Mouse (Mus musculus) neural tube, embryonic 15.5 days (tissue): ENCODE results near the gene Gm21830. TPM values are rescaled to one million over a fixed set of nuclear protein-coding genes. Genes with fewer than 3 reads are reported as not detected.

ENCODE experiments used
- ATAC-seq: fragments of 200-750 bp; cut with Nextera tagmentation; 2 replicates; pipeline ENCODE4 v1.8.0; 2017; ENCODE audit warnings: mild to moderate bottlenecking, moderate TSS enrichment, moderate library complexity; ENCODE audit not compliant: low FRiP score
- H3K27ac ChIP-seq: fragments of 300-500 bp; sonication (generic); replicated peaks from 2 replicates; pipeline ENCODE4 v1.5.1; 2015; ENCODE audit warnings: mild to moderate bottlenecking, inconsistent platforms
- H3K27me3 ChIP-seq: fragments of 300-500 bp; sonication (generic); replicated peaks from 2 replicates; pipeline ENCODE4 v1.6.1; 2015; ENCODE audit warnings: inconsistent platforms
- H3K36me3 ChIP-seq: fragments of 300-500 bp; sonication (generic); 2 replicates; pipeline ENCODE4 v1.6.1; 2015; ENCODE audit warnings: inconsistent platforms
- H3K4me1 ChIP-seq: fragments of 300-500 bp; sonication (generic); 2 replicates; pipeline ENCODE4 v1.6.1; 2015; ENCODE audit warnings: inconsistent platforms
- H3K4me2 ChIP-seq: fragments of 300-500 bp; sonication (generic); 2 replicates; pipeline ENCODE4 v1.6.1; 2015; ENCODE audit warnings: inconsistent platforms, mild to moderate bottlenecking, moderate library complexity
- H3K4me3 ChIP-seq: fragments of 300-500 bp; sonication (generic); replicated peaks from 2 replicates; pipeline ENCODE4 v1.5.1; 2015; ENCODE audit warnings: mild to moderate bottlenecking, inconsistent platforms
- H3K9ac ChIP-seq: fragments of 300-500 bp; sonication (generic); replicated peaks from 2 replicates; pipeline ENCODE4 v1.6.1; 2015; ENCODE audit warnings: mild to moderate bottlenecking, inconsistent platforms
- H3K9me3 ChIP-seq: fragments of 300-500 bp; sonication (generic); replicated peaks from 2 replicates; pipeline ENCODE4 v1.6.1; 2016; ENCODE audit warnings: inconsistent platforms
- WGBS: fragments of 180-500 bp; shearing (Covaris S2); methylation state at CpG from one replicate; pipeline ENCODE4 v1.1.7; 2015; ENCODE audit warnings: mixed read lengths; 5-methylcytosine and 5-hydroxymethylcytosine counted together
- polyA plus RNA-seq: library from polyadenylated mRNA; unstranded; fragments of >200 nt; fragmentation: Nextera tagmentation; extraction: Ambion mirVana; gene quantifications from 2 replicates; pipeline ENCODE4 v1.2.1, GENCODE M21; 2015

The Gm21830 gene
- polyA plus RNA-seq, 1 experiment from 2014 or later = not detected

DNA sequence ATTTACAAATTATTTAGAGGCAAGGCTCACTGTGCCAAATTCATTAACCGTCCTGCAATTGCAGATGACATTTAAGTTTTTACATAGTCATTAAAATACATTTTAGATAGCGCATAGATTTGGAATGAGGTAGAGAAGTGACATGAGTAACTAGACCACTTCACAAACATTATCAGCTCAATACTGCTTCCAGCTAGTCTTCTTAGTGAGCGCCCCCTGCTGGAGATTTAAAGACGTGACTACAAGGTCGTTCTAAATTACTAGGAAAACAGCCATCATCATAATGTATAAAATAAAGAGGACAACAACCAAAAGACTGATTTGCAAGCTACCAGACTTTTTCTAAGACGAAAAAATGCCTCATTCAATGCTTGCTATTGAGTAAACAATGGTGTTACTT lies 64.2 kb downstream of the Gm21830 start:
- 19% methylated on average over 6 of the region's 6 CpGs for WGBS
- H3K27ac ChIP-seq = no peak overlapping the region
- H3K27me3 ChIP-seq = no peaks in the 10 kb centered on the region
- no peak overlapping the region for H3K4me3 ChIP-seq
- no peaks in the 10 kb centered on the region for H3K36me3 ChIP-seq
- no peaks in the 10 kb centered on the region for H3K4me1 ChIP-seq
- no peak for ATAC-seq
- H3K9me3 ChIP-seq = no peaks in the 10 kb centered on the region
- H3K4me2 ChIP-seq = no peak overlapping the region
- H3K9ac ChIP-seq = no peak overlapping the region

DNA sequence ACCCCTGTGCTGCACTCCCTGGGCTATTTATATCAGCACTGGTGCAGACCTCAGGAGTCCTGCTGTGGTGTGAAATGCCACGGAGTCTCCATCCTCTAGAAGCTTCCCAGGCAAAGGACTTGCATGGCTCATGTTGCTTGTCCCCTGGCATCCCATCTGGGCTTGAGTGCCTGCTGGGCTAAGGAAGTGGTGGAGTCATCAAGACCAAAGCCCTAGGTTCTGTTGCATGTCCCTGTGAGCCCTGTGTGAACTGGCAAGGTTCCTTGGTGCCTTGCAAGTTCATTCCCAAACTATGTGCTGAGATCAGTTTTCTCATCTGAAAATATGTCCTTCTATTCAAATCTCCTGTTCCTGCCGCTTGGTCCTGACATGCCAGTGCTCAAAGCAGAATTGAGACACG lies 67.5 kb downstream of the Gm21830 start:
- Histone ChIP-seq H3K4me2 (no peak overlapping the region), H3K36me3 (no peaks in the 10 kb centered on the region), H3K4me1 (no peaks in the 10 kb centered on the region), H3K27me3 (no peaks in the 10 kb centered on the region), H3K27ac (no peak overlapping the region), H3K4me3 (no peak overlapping the region), H3K9ac (no peak overlapping the region), H3K9me3 (no peaks in the 10 kb centered on the region)
- WGBS = 60% methylated on average over 3 of the region's 3 CpGs
- no peak for ATAC-seq

Other genes with a start within 250 kb of the Gm21830 start
- gene Gm26727, start 19.5 kb downstream of the Gm21830 start, polyA plus RNA-seq = not detected in 2 replicates
- gene Xirp2, start 32.3 kb downstream of the Gm21830 start, polyA plus RNA-seq = 0.05 TPM in 1 of 2 replicates, not detected in the other
- 48.0 and 59.7 TPM in 2 replicates for gene B3galt1, start 152.1 kb downstream of the Gm21830 start, polyA plus RNA-seq